Mouse (Mus musculus) ES-E14 (cell line): ENCODE data around the gene Ptprm.

Experiments used
- CHD2 ChIP-seq: IDR thresholded peaks from 2 replicates; pipeline ENCODE4 v1.6.1; 2014; ENCODE audit warnings: mild to moderate bottlenecking, low read depth, low read length, inconsistent platforms
- HCFC1 ChIP-seq: IDR thresholded peaks from 2 replicates; pipeline ENCODE4 v1.6.1; 2012; ENCODE audit warnings: low read length, inconsistent platforms, borderline replicate concordance; ENCODE audit not compliant: insufficient read depth
- MAFK ChIP-seq: IDR thresholded peaks from 2 replicates; pipeline ENCODE4 v1.6.1; 2014; ENCODE audit warnings: mild to moderate bottlenecking, low read depth, low read length, inconsistent platforms; ENCODE audit not compliant: insufficient read depth
- ZC3H11A ChIP-seq: IDR thresholded peaks from 2 replicates; pipeline ENCODE4 v1.6.1; 2012; ENCODE audit warnings: low read depth, mild to moderate bottlenecking, inconsistent platforms, low read length, borderline replicate concordance
- ZNF384 ChIP-seq: IDR thresholded peaks from 2 replicates; pipeline ENCODE4 v1.6.1; 2012; ENCODE audit warnings: low read depth, low read length, inconsistent platforms

GRCm38 (mm10) chr17:67084093-67084492 is 270.2 kb downstream of the Ptprm start:
- TF ChIP-seq CHD2 = no peak
- TF ChIP-seq ZNF384 = no peak
- no peak for TF ChIP-seq ZC3H11A
- no peak for TF ChIP-seq MAFK
- no peak for TF ChIP-seq HCFC1
